Mouse (Mus musculus): Measurements from ENCODE around the gene Pgs1. TPM values are rescaled to one million over a fixed set of nuclear protein-coding genes. Genes with fewer than 3 reads are reported as not detected.

Pgs1 gene
- polyA plus RNA-seq, 1 experiment from 2014 or later = 32.6 TPM

DNA sequence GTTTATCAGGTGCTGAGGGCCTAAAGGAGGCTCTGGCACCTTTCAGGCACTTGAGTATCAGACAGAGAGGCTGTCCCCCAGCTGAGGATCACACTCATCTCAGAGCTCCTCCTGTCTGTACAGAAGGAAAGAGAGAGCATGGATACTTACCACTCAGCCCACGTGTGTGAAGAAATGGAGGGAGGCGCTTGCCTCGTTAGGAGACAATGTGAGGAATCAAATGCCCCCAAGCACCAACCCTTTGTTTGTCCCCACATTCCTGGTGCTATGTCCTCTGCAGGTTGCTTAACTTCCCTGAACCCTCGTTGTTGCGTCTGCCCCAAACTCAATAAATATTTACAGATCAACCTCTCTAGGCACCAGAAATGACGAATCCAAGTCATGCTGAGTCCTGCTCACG is 21.0 kb upstream of the Pgs1 start:
- WGBS = 41% methylated on average over 7 of the region's 7 CpGs
- Histone ChIP-seq H3K9me3 (no peaks in the 10 kb centered on the region), H3K4me2 (replicated peaks) (0 out of 2 replicates have a peak overlapping the region, but pooled peaks have one; percentile 28), H3K4me3 (replicated peaks) (no peak overlapping the region), H3K27me3 (replicated peaks) (no peaks in the 10 kb centered on the region), H3K4me1 (replicated peaks) (peaks cover 71% of the 10 kb centered on the region), H3K36me3 (no peaks in the 10 kb centered on the region), H3K27ac (peak overlapping the region; percentile 93; the same call in 1 of the 2 replicates), H3K9ac (no peak overlapping the region)
- no peak for ATAC-seq

DNA sequence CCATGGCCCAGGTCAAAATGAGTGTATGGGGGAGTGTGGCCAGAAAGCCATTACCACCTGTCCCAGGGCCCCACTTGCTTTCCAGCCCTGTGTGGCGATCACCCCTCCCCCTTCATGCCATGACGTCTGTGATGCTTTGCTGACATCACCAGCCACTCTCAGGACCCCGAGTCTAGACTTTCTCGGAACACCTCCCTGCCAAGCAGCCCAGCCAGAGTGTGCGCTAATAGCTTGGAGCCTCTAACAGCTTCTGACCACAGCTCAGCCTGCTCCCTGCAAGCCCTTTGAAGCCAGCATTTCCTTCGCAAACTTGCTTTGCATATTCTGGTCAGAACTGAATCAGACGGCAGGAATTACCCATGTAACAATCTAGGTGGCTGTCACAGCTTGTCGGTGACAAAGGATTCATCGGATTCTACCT is 20.5 kb upstream of the Pgs1 start:
- 47% methylated on average over 9 of the region's 9 CpGs for WGBS
- H3K9ac ChIP-seq = peak overlapping the region; percentile 17; the same call in 1 of the 2 replicates
- ATAC-seq = no peak
- peak overlapping the region; percentile 93; the same call in 1 of the 2 replicates for H3K27ac ChIP-seq
- no peaks in the 10 kb centered on the region for H3K27me3 ChIP-seq (replicated peaks)
- H3K4me1 ChIP-seq (replicated peaks) = peaks cover 75% of the 10 kb centered on the region
- H3K9me3 ChIP-seq = no peaks in the 10 kb centered on the region
- H3K4me2 ChIP-seq (replicated peaks) = peak overlapping the region; percentile 28
- no peak overlapping the region for H3K4me3 ChIP-seq (replicated peaks)
- H3K36me3 ChIP-seq = no peaks in the 10 kb centered on the region

DNA sequence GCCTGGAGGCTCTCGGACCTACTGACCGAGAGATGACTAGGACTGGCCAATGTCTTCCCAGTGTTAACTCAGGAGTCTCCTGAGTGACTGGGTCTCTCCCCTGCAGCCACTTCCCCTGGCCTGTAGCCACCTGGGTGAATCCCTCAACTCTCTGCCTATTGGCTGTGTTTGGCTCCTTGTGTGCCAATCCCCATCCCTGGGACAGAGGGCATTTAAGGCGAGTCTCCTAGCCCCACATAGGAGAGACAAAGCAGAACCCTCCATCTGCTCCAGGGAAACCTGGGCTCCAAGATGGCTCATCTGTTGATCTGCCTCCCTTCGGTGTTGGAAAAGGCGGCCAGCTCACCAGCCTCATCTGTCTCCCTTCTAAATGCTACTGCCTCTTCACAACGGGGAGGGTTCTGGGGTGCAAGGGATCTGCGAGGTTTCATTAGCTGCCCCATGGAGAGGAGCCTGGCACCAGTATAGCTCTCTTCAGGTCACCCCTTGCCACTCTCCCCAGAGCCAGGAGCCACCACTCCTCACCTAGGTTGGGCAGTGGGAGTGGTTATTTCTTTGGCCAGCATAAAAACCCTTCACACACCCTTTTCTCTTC is 19.5 kb upstream of the Pgs1 start:
- Histone ChIP-seq H3K27ac (no peak overlapping the region), H3K36me3 (no peaks in the 10 kb centered on the region), H3K4me3 (replicated peaks) (peak overlapping the region; percentile 74), H3K4me1 (replicated peaks) (peaks cover 69% of the 10 kb centered on the region), H3K4me2 (replicated peaks) (peak overlapping the region; percentile 95), H3K27me3 (replicated peaks) (no peaks in the 10 kb centered on the region), H3K9ac (peak overlapping the region; percentile 40), H3K9me3 (no peaks in the 10 kb centered on the region)
- ATAC-seq = no peak
- 59% methylated on average over 7 of the region's 7 CpGs for WGBS

DNA sequence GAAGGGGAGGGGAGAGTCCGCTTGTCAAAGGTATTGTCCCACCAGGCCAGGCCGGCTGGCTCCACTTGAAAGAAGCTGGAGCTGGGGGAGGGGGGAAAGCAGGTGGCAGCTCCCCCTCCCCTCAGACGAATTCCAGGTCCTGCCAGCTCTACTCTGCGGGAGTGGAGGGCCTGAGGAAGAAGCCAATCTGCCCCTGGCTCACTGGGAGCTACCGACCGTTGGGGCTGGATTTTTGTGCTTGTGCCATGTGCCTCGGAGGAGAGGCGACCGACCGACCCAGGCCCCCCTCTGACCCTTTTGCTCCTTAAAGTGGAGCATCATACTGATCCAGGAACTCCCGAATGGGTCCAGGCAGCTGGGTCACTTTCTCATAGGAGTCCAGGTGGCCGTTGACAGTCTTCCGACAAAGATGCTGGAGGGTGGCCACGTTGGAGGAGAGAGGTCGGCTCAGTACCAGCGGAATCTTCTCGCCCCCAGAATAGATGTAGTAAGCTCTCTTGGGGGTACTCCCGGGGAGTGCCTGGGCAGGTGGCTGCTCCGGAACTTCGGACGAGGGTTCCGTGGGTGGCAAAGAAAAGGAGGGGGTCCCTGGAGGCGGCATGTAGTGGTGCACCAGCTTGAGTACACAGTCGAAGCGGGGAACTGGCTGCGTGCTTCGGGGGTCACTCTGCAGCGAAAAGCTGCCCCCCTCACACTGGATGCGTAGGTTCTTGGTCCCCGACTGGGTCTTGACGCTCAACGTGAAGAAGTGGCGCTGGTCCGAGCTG is 18.7 kb upstream of the Pgs1 start:
- H3K36me3 ChIP-seq = no peaks in the 10 kb centered on the region

DNA sequence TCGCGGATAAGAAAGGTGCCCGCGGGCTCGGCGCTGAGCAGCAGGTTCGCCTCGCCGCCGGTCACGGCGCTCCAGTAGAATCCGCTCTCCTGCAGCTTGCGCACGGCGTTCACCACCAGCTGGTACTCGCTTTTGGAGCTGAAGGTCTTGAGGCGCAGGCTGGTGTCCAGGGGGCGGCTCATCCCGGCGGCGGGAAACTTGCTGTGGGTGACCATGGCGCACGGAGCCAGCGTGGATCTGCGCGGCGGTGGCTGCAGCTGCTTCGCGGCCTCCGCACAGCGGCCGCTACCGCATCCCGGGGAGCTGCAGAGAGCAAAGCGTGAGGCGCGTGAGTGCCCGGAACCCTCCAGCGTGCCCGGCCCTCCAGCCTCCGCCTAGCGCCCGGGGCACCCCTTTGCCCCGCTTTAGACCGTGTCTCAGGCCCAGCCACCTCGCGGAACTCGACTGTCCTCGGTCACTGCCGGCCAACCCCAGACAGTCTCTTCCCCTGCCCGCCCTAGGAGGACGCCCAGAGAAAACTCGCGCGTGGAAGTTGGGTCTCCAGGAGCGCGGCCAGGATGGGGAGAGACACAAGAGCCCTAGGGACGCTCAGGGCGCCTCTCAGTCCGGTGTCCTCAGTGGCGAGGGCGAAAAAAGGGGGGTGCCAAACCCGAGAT is 17.9 kb upstream of the Pgs1 start:
- Histone ChIP-seq H3K36me3 (no peaks in the 10 kb centered on the region), H3K27me3 (replicated peaks) (no peaks in the 10 kb centered on the region), H3K9ac (peak overlapping the region; percentile 82), H3K4me2 (replicated peaks) (peak overlapping the region; percentile 95), H3K4me3 (replicated peaks) (peak overlapping the region; percentile 74), H3K4me1 (replicated peaks) (peaks cover 55% of the 10 kb centered on the region), H3K9me3 (no peaks in the 10 kb centered on the region), H3K27ac (peak overlapping the region; percentile 97)
- WGBS = under 1% methylated on average over 64 of the region's 64 CpGs
- no peak for ATAC-seq

More for the DNA sequence above, 18.7 kb upstream of the Pgs1 start:
- H3K9me3 ChIP-seq = no peaks in the 10 kb centered on the region
- H3K4me2 ChIP-seq (replicated peaks) = peak overlapping the region; percentile 95
- no peak for ATAC-seq
- H3K9ac ChIP-seq = peak overlapping the region; percentile 82
- H3K27ac ChIP-seq = no peak overlapping the region
- peaks cover 62% of the 10 kb centered on the region for H3K4me1 ChIP-seq (replicated peaks)
- no peaks in the 10 kb centered on the region for H3K27me3 ChIP-seq (replicated peaks)
- peak overlapping the region; percentile 74 for H3K4me3 ChIP-seq (replicated peaks)
- 16% methylated on average over 34 of the region's 34 CpGs for WGBS

DNA sequence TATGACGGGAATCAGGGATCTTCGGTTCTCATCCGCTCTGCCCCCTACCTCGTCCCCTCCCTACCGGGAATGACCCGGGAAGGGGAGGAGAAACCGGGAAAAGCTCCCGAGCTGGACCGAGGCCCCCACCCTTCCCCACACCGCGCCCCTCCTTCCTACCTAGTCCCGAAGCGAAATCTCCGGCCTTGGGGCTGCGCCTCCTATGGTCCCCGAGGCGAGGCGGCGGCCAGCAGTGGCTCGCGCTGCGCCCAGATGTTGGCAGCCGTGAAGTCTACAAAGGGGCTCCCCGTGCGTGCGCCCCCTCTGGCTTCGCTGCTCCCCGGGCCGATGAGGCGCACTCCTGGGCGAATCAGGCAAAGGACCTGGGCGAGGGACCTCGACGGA is 17.4 kb upstream of the Pgs1 start:
- H3K4me3 ChIP-seq (replicated peaks) = peak overlapping the region; percentile 74
- under 1% methylated on average over 34 of the region's 34 CpGs for WGBS
- peak overlapping the region; percentile 97 for H3K27ac ChIP-seq
- peak overlapping the region; percentile 95 for H3K4me2 ChIP-seq (replicated peaks)
- no peaks in the 10 kb centered on the region for H3K36me3 ChIP-seq
- H3K27me3 ChIP-seq (replicated peaks) = no peaks in the 10 kb centered on the region
- H3K9me3 ChIP-seq = no peaks in the 10 kb centered on the region
- H3K9ac ChIP-seq = peak overlapping the region; percentile 82
- peaks cover 51% of the 10 kb centered on the region for H3K4me1 ChIP-seq (replicated peaks)
- peak; percentile 50 for ATAC-seq

DNA sequence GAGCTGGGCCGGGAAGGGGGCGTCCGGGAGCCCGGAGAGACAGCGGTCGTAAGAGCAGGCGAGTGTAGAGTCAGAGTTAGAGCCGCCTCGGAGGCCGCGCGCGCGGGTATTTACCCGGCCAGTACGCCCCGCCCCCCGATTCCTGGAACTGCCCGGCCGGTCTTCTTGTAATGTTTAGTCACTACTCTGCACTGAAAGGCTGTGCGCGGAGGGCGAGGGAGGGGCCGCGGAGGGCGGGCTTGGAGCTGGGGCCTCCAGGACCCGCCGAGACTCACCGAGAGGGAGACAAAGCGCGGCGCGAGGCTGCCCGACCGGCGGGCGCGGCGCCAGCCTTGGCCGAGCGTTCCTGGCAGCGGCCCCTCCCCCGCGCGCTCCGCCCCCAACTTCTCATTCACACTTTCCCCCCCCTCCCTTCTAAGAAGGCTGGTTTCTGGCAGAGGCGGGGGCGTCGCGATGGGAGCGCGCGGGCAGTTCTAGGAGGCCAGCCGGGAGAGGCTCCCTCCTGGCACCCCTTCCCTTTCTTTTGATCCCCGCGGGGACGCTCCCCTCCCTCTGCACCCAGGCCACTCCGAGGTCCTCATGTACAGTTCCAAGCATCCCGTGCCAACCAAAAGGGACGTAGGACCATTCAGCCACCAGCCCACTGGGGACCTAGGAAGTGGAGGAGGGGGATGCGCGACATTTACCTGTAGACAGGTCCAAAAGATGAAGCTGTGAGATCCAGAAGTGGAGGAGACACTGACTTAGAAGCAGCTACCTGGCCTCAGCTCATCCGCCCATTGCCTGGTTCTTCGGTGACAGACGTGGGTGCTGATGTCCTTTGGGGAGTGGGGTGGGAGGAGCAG is 16.8 kb upstream of the Pgs1 start:
- H3K27ac ChIP-seq = peak overlapping the region; percentile 97

DNA sequence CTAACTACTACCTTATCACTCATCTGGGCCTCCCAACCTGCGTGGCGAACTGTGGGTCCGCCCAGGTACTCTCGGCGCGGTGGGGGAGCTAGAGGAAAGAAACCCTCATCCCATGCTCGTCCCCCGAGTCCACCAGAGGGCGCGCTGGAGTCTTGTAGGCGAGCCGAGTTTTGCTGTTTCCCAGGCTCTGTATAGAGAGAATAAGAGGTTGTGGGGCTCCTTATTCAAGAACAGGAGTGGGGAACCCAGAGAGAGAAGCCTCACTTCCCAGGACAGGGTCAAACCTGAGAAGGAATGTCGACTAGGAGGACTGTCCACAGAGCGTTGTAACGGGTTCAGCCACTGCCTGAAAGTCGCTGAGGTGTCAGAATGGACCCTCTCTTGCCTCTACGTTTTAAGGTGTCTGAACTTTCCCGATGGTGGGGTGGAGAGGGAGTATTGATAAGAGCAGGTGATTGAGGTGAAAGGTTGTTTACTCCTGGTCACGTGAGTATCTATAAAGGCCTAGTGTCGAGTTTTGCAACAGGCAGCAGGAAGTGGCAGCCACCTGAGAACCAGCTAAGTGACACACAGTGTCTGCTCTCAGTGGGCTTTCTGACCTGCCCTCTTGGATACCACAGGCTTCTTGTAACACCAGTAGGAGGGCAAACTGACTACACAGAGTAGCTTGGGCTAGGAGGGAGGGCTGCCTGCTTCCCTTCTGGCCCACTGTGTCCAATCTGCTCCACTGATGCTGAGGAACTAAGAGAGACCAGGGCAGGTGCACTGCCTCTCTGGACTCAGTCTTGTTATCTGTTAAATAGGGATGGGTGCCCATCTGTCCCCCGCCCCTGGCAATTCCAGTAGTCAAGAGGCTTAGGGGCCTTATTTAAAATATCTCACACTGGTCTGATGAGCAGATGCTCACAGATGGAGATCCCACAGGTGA is 15.9 kb upstream of the Pgs1 start, which contains the start of gene Socs3:
Gene Socs3, minus strand, starts transcription at position 103 of the 928 bp plus-strand sequence.
- Histone ChIP-seq H3K9me3 (no peaks in the 10 kb centered on the region), H3K4me2 (replicated peaks) (peak within 1 kb of the TSS; percentile 95), H3K4me1 (replicated peaks) (peaks cover 50% of the 10 kb centered on the region), H3K9ac (peak within 1 kb of the TSS; percentile 82), H3K4me3 (replicated peaks) (peak within 1 kb of the TSS; percentile 74), H3K27me3 (replicated peaks) (no peaks in the 10 kb centered on the region), H3K36me3 (no peaks in the 10 kb centered on the region), H3K27ac (peak within 1 kb of the TSS; percentile 97)
- ATAC-seq = peak; percentile 48
- 9% methylated on average over 21 of the region's 21 CpGs for WGBS

More for the DNA sequence above, 16.8 kb upstream of the Pgs1 start:
- no peaks in the 10 kb centered on the region for H3K9me3 ChIP-seq
- peak overlapping the region; percentile 74 for H3K4me3 ChIP-seq (replicated peaks)
- ATAC-seq = peak; percentile 94
- H3K4me1 ChIP-seq (replicated peaks) = peaks cover 50% of the 10 kb centered on the region
- H3K9ac ChIP-seq = peak overlapping the region; percentile 82
- no peaks in the 10 kb centered on the region for H3K27me3 ChIP-seq (replicated peaks)
- WGBS = under 1% methylated on average over 59 of the region's 65 CpGs
- H3K4me2 ChIP-seq (replicated peaks) = peak overlapping the region; percentile 95
- no peaks in the 10 kb centered on the region for H3K36me3 ChIP-seq

DNA sequence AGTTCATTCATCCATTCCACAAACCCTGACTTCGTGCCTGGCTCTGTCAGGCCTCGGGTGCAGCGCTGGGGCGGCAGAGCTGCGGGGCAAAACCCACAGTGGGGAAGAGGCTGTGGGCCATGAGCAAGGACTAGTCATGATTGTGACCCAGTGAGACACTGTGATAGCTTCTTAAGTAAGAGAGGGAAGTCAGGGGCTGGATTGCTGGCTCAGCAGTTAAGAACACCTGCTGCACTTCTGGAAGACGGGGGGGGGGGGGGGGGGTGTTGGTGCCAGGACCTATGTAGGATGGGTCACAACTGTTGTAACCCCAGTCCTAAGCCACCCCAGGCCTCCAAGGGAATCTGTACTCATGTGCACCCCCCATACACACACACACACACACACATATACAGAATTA is 15.0 kb upstream of the Pgs1 start:
- Histone ChIP-seq H3K27ac (no peak overlapping the region), H3K4me1 (replicated peaks) (peaks cover 51% of the 10 kb centered on the region), H3K9ac (no peak overlapping the region), H3K36me3 (no peaks in the 10 kb centered on the region), H3K4me3 (replicated peaks) (no peak overlapping the region), H3K27me3 (replicated peaks) (no peaks in the 10 kb centered on the region), H3K9me3 (no peaks in the 10 kb centered on the region), H3K4me2 (replicated peaks) (peak overlapping the region; percentile 95; the same call in 1 of the 2 replicates)
- 77% methylated on average over 6 of the region's 6 CpGs for WGBS
- no peak for ATAC-seq

DNA sequence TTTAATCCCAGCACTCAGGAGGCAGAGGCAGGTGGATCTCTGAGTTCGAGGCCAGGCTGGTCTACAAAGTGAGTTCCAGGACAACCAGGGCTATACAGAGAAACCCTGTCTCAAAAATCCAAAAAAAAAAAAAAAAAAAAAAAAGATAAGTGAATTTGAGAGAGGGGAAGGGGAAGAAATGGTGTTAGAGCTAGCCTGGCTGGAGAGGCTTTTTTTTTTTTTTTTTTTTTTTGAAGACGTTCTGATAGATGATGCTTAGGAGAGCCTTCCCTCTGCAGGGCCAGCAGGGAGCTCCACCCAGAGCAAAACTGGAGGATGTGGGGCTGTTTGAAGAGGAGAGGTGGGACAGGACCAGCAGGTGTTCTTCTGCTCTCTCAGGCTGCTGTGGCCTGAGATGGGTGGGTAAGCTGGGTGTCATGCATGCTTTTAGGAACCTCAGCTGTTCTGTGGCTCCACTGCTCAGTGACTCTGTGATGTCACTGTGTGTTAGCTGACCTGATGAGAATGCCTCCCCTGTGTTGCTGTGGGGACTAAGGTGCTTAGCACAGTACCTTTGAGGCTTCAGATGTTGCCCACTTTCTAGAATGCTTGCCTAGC is 14.3 kb upstream of the Pgs1 start:
- H3K9me3 ChIP-seq = no peaks in the 10 kb centered on the region
- no peak overlapping the region for H3K4me2 ChIP-seq (replicated peaks)
- H3K27me3 ChIP-seq (replicated peaks) = no peaks in the 10 kb centered on the region
- H3K27ac ChIP-seq = no peak overlapping the region
- 53% methylated on average over 2 of the region's 2 CpGs for whole genome bisulfite sequencing
- H3K9ac ChIP-seq = no peak overlapping the region
- no peak for ATAC-seq
- H3K36me3 ChIP-seq = no peaks in the 10 kb centered on the region
- H3K4me1 ChIP-seq (replicated peaks) = peaks cover 46% of the 10 kb centered on the region
- no peak overlapping the region for H3K4me3 ChIP-seq (replicated peaks)
